Mouse (Mus musculus): ENCODE results near the gene Wdr1.
"Not testable (repeated sequence)": the region's sequence is repeated elsewhere in the genome, so short reads cannot be mapped to it uniquely, and the experiment has no call there.

The Wdr1 gene

GRCm38 (mm10) chr5:38563121-38563520, at the start of gene Wdr1:
TSS of gene Wdr1 (minus strand) at chr5:38563221.
- DNase-seq (ENCODE audit: extremely low read depth, low read depth, low spot score) = no peak

DNA sequence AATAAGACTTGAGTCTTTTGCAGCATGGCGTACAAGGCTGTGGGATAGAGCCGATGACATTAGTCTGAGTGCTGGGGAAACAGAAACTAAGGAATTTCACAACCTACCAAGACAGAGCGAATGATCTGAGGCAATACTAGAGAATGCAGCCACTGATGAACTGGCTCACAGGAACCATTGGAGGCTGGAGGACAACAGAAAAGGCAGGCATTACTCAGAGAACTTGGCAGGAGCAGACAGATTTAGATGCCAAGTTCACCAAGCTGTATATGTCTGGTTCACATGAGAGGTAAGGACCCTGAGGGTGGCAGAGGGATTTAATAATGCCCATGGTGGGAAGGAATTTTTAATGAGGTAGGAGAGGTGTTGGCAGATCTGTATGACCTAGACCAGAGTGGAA, 48.1 kb upstream of the Wdr1 start:
- peak; percentile 26 for DNase-seq (ENCODE audit: extremely low read depth, low read depth, low spot score)

DNA sequence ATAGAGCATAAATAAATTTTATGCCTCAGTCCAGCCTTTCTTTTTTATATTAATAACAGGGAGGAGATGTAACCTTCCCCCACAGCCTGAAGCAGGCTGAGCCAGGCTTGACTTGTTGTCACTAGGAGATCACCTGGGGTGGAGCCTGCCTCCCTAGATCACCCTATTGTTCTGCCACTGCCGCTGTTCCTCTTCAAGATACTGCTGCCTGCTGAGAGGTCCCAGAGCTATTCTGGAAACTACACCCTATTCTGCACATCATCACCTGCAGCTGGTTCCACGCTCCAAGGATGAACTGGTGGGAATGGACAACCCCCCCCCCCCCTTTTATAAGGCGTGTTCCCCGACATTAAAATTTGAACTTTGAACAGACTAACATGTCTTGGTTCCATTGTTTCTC, 45.2 kb upstream of the Wdr1 start:
- DNase-seq (ENCODE audit: extremely low read depth, low read depth, low spot score) = not testable (repeated sequence)

GRCm38 (mm10) chr5:38598647-38599304, 35.8 kb upstream of the Wdr1 start:
- no peak for DNase-seq (ENCODE audit: extremely low read depth, low read depth, low spot score)

DNA sequence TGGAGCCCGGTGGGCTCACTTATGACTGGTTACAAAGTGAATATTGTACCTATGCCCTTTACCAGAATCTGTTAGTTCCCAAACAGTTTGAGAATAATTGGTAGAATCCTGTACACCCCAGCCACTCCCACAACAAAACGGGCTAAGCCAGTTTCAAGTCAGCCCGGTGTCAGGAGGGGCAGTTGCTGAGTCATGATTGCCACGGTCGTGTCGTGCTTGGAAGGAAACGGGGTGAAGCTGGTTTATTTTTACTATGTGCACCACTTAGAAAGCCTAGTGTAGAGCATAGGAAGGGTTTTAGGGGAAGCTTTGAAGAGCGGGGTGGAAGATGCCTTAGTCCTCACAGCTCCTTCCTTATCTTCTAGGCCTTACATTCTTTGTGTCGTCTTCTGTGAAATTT, 25.9 kb upstream of the Wdr1 start:
- DNase-seq (ENCODE audit: extremely low read depth, low read depth, low spot score) = no peak

- no peak for DNase-seq (ENCODE audit: extremely low read depth, low read depth, low spot score)
Measured at GRCm38 (mm10) chr5:38585450-38585849, 22.4 kb upstream of the Wdr1 start.

DNA sequence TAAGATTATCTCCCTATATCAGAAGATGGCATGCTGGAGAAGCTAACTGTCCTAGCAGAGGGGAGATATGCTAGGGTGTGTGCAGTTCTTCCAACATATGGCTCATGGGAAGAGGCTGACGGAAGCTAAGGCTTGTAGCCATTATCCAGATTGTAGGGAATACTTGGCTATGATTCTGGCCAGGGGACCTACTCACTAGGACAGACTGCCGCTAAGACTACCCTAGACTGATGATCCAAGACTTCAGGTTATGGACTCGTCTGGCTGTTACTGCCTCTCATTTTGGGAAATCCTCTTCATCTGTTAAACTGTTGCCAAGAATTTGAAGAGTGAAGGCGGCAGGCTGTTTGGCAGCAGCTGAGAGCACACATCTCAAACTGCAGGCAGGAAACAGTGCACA, 20.0 kb upstream of the Wdr1 start:
- DNase-seq (ENCODE audit: extremely low read depth, low read depth, low spot score) = no peak

GRCm38 (mm10) chr5:38580703-38581102, 17.7 kb upstream of the Wdr1 start:
- no peak for DNase-seq (ENCODE audit: extremely low read depth, low read depth, low spot score)

GRCm38 (mm10) chr5:38570876-38571275, 7.9 kb upstream of the Wdr1 start:
- no peak for DNase-seq (ENCODE audit: extremely low read depth, low read depth, low spot score)

DNA sequence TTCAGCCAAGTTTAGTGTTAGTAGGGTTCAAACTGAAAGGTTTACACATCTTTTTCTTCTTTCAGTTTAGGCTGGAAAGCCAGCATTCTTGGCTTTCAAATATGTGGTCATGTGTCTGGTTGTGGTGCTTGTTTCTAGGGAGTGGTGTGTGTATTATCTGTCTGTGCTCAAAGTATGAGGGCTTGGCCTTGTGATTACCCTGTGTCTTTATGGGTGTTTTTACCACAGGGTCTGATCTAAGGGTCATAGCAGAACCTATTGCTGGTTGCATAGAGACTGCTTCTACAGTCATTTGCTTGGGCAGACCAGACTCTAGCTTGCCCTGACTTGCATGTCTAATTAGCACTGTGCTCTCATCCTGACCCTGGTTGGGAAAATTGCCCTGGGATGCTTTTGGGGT, 5.6 kb upstream of the Wdr1 start:
- DNase-seq (ENCODE audit: extremely low read depth, low read depth, low spot score) = no peak

- DNase-seq (ENCODE audit: extremely low read depth, low read depth, low spot score) = no peak
Measured at GRCm38 (mm10) chr5:38564831-38565230, 1.8 kb upstream of the Wdr1 start.

GRCm38 (mm10) chr5:38561426-38562024, 1.5 kb downstream of the Wdr1 start:
- no peak for DNase-seq (ENCODE audit: extremely low read depth, low read depth, low spot score)

DNA sequence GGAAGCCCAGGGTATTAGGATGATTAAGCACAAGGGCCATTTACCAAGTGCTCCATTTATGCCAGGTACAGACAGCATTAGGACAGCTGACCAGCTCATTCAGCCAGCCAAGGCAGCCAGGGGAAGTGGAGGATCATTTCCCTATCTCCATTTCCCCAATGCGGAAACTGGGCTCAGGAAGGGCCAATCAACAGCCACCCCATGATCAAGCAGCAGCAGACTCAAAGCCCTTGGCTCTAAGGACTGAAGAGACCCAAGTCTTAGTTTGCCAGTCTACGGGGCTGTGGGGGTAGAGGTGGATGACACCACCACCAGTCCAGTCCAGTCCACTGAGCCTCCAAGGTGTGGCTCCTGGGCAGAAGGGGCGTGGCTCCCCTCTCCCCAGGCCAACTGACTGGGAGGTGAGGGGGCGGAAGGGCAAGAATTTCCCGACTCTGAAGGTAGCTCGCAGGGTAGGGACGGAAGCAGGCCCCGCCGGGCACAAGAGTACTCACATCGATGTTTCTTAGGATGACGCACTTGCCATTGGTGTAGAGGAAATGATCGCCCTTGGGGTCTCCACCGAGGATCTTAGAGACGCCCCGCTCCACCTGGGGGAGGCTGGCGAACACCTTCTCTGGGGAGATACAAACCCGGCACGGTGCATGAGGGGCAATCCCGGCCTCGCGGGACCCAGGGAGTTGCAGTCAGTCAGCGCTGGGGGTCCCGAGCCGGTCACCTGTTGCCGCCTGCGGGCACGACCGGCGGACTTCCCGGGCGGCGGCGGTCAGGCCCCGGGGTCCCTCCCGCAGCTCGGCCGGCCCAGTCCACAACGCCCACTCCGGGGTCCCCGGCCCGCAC, 2.2 kb downstream of the Wdr1 start:
- no peak for DNase-seq (ENCODE audit: extremely low read depth, low read depth, low spot score)

GRCm38 (mm10) chr5:38558831-38559230, 4.2 kb downstream of the Wdr1 start:
- DNase-seq (ENCODE audit: extremely low read depth, low read depth, low spot score) = no peak

DNA sequence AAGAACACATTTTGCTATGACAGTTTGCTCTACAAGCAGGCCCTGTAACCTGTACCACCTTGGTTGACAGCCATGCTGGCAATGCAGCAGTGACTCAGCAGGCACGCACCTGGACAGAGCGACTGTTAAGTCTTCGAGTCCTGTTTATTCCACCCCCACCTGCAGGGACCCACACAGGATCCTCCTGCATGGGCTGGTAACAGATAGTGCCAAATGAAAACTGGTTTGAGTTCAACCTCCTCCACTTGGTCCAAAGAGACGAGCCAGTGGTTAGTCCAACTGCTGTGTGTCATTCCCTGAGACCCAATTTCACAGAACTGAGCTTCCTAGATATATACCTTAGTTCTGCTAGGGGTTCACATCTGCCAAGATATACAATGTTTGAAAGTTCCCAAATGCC, 5.2 kb downstream of the Wdr1 start:
- no peak for DNase-seq (ENCODE audit: extremely low read depth, low read depth, low spot score)

DNA sequence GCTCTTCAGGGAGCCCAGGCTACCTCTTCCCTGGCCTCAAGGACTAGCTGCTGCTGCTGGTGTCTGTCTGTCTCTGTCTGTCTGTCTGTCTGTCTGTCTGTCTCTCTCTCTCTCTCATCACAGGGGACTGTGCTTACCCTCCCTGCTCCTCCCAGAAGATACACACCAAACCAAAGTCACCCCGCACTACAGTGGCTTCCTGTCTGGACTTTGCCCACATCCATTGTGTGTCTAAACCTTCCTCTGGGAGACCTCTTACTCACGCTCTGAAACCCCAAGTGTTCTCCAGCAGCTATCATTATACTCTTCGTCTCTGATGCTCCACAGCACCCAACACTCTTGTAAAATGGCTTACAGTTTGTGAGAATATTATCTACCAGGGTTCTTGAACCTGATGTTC, 6.6 kb downstream of the Wdr1 start:
- no peak for DNase-seq (ENCODE audit: extremely low read depth, low read depth, low spot score)

DNA sequence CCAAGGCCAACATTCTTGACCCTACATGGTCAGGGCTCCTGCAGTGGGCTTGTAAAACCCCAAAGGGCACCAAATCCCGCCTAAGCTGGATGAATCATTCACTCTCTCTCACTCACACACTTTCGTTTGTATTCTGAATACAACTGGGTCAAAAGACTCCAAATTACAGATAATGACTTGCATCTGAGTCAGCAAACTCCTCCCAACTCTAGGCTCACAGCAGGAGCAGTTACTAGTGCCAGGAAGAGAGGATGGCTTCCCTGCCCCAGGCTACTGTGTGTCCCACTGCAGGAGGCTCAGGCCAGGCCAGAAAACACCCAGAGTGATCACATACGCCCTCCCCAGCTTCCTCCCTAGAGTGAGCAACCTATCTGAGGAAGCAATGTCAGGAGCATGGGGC, 9.1 kb downstream of the Wdr1 start:
- no peak for DNase-seq (ENCODE audit: extremely low read depth, low read depth, low spot score)

DNA sequence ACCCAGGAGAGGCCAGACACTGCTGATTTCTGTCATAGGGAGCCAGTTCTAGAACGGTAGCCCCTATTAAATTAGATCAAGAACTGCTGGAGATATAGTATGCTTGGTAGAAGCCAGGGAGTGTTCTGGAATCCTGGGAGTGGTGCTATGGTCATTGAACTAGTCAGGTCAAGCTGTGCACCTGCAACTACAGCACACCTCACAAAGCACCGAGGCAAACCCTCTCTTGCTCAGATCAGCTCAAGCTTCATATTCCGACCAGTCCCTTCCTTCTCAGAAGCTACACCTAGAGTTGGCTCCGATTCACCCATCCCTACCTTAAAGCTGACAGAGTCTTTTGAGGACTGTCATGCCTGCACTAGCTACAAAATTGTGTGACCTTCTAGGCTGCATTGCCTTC, 9.5 kb downstream of the Wdr1 start:
- no peak for DNase-seq (ENCODE audit: extremely low read depth, low read depth, low spot score)

GRCm38 (mm10) chr5:38552615-38553014, 10.4 kb downstream of the Wdr1 start:
- no peak for DNase-seq (ENCODE audit: extremely low read depth, low read depth, low spot score)

- no peak for DNase-seq (ENCODE audit: extremely low read depth, low read depth, low spot score)
Measured at GRCm38 (mm10) chr5:38550221-38550768, 12.7 kb downstream of the Wdr1 start.

GRCm38 (mm10) chr5:38549461-38549909, 13.5 kb downstream of the Wdr1 start:
- DNase-seq (ENCODE audit: extremely low read depth, low read depth, low spot score) = no peak

- no peak for DNase-seq (ENCODE audit: extremely low read depth, low read depth, low spot score)
Measured at GRCm38 (mm10) chr5:38547375-38547774, 15.6 kb downstream of the Wdr1 start.

Measured in fat pad, adult 2 months (tissue).